Comparison of ENCODE assay signal across 8 mouse cellular contexts in genomic region chr1:178317275-178318001, GRCm38 (mm10). TPM values are rescaled to one million over a fixed set of nuclear protein-coding genes. Genes with fewer than 3 reads are reported as not detected.
A peak's percentile ranks its signal among the peaks of the same experiment; 100 is the strongest.
DNase-seq lines count a peak whose midpoint lies in the region; ATAC-seq and TF ChIP-seq lines count a peak whose summit lies in the region.

No protein-coding gene starts in this region.

- H3K4me3 ChIP-seq in heart, embryonic 13.5 days: peak overlapping the region; percentile 77
- H3K4me3 ChIP-seq in G1E (ENCODE audit: low read depth, low read length): peak overlapping the region; percentile 75
- peak overlapping the region; percentile 67 for H3K4me3 ChIP-seq in forebrain, embryonic 14.5 days (ENCODE audit: low read depth, low read length)
- peak overlapping the region; percentile 78 for H3K4me3 ChIP-seq in liver, postnatal 0 days (ENCODE audit: low read depth, low read length)

- peak overlapping the region; percentile 100 for H3K27ac ChIP-seq in heart, embryonic 13.5 days (replicated peaks)
- peak overlapping the region; percentile 99 for H3K27ac ChIP-seq in forebrain, embryonic 14.5 days (ENCODE audit: low read depth, low read length)
- peak overlapping the region; percentile 98 for H3K27ac ChIP-seq in liver, postnatal 0 days (ENCODE audit: low read depth)

- no peak for ATAC-seq in heart, embryonic 13.5 days (ENCODE audit: extremely low read depth, insufficient number of reproducible peaks, low FRiP score, low TSS enrichment)
- ATAC-seq in G1E (ENCODE audit: extremely low read depth, insufficient number of reproducible peaks, low FRiP score, poor library complexity, severe bottlenecking): no peak
- no peak for ATAC-seq in forebrain, embryonic 14.5 days
- no peak for ATAC-seq in liver, postnatal 0 days

- peak overlapping the region; percentile 96 for H3K9ac ChIP-seq in heart, embryonic 13.5 days
- peak overlapping the region; percentile 78 for H3K9ac ChIP-seq in forebrain, embryonic 14.5 days (ENCODE audit: low read length)
- H3K9ac ChIP-seq in liver, postnatal 0 days (replicated peaks): peak overlapping the region; percentile 85

- no peak for TF ChIP-seq CTCF in G1E (IDR thresholded peaks at IDR 0.05; ENCODE audit: low read depth, low read length)
- TF ChIP-seq CTCF in liver, postnatal 0 days (IDR thresholded peaks at IDR 0.05; ENCODE audit: low read depth): no peak

- peaks cover 23% of the 10 kb centered on the region for H3K36me3 ChIP-seq in heart, embryonic 13.5 days
- H3K36me3 ChIP-seq in G1E (replicated peaks): peaks cover 24% of the 10 kb centered on the region
- H3K36me3 ChIP-seq in forebrain, embryonic 14.5 days (ENCODE audit: control insufficient read depth, insufficient read depth, low read length): peaks cover 17% of the 10 kb centered on the region
- H3K36me3 ChIP-seq in liver, postnatal 0 days (replicated peaks; ENCODE audit: insufficient read depth, low read length): peaks cover 17% of the 10 kb centered on the region

- peak overlapping the region; percentile 88 for H3K4me2 ChIP-seq in heart, embryonic 13.5 days
- peak overlapping the region; percentile 67 for H3K4me2 ChIP-seq in forebrain, embryonic 14.5 days (ENCODE audit: low read length)
- peak overlapping the region; percentile 70 for H3K4me2 ChIP-seq in liver, postnatal 0 days (ENCODE audit: low read depth, low read length)

- no peak for TF ChIP-seq EP300 in liver, postnatal 0 days (IDR thresholded peaks at IDR 0.05; ENCODE audit: low read depth)

- H3K27me3 ChIP-seq in heart, embryonic 13.5 days (replicated peaks): no peaks in the 10 kb centered on the region
- H3K27me3 ChIP-seq in G1E (ENCODE audit: insufficient read depth, low read length): no peaks in the 10 kb centered on the region
- no peaks in the 10 kb centered on the region for H3K27me3 ChIP-seq in forebrain, embryonic 14.5 days (replicated peaks; ENCODE audit: control insufficient read depth, insufficient read depth, low read length)
- H3K27me3 ChIP-seq in liver, postnatal 0 days (ENCODE audit: insufficient read depth, low read length): no peaks in the 10 kb centered on the region

- DNase-seq in heart, adult 11 months: no peak
- no peak for DNase-seq in G1E (ENCODE audit: low spot score)
- peak; percentile 47 for DNase-seq in forebrain, embryonic 14.5 days (ENCODE audit: low spot score)
- DNase-seq in liver, postnatal 0 days: no peak
- no peak for DNase-seq in right cerebral cortex, postnatal 25 days
- DNase-seq in urinary bladder, postnatal 4 days (ENCODE audit: low spot score in 2 of 2): no peak
- DNase-seq in gastrocnemius, adult 18-20 months (ENCODE audit: low spot score): no peak

- H3K4me1 ChIP-seq in heart, embryonic 13.5 days: peaks cover 35% of the 10 kb centered on the region
- peaks cover 50% of the 10 kb centered on the region for H3K4me1 ChIP-seq in G1E (ENCODE audit: insufficient read depth, low read depth, low read length)
- H3K4me1 ChIP-seq in forebrain, embryonic 14.5 days (ENCODE audit: control insufficient read depth, insufficient read depth, low read length): peaks cover 15% of the 10 kb centered on the region
- H3K4me1 ChIP-seq in liver, postnatal 0 days (ENCODE audit: insufficient read depth): peaks cover 36% of the 10 kb centered on the region

- 38% methylated on average over 10 of the region's 10 CpGs for WGBS in heart, embryonic 13.5 days
- 42% methylated on average over 10 of the region's 10 CpGs for WGBS in forebrain, embryonic 14.5 days
- 26% methylated on average over 10 of the region's 10 CpGs for WGBS in liver, postnatal 0 days (ENCODE audit: insufficient replicate concordance)

- H3K9me3 ChIP-seq in heart, embryonic 13.5 days: no peaks in the 10 kb centered on the region
- no peaks in the 10 kb centered on the region for H3K9me3 ChIP-seq in G1E (replicated peaks)
- H3K9me3 ChIP-seq in forebrain, embryonic 14.5 days (replicated peaks; ENCODE audit: control insufficient read depth, low read length): no peaks in the 10 kb centered on the region
- H3K9me3 ChIP-seq in liver, postnatal 0 days (ENCODE audit: low read length): no peaks in the 10 kb centered on the region

RNA-seq across cellular contexts. Expression of gene Cox20, which starts 1.5 kb away (rescaled TPM):
- 197 and 213 TPM in 2 replicates for polyA plus RNA-seq in heart, embryonic 13.5 days (2015; fragmentation: Nextera tagmentation; extraction: Ambion mirVana)
- total RNA-seq in G1E (2014; fragmentation: Nextera tagmentation) (230 and 246 TPM in 2 replicates), G1E (2017) (135 and 179 TPM in 2 replicates)
- 11.2 and 18.4 TPM in 2 replicates for polyA plus RNA-seq in G1E (2012)
- polyA plus RNA-seq in forebrain, embryonic 14.5 days (2014; fragmentation: Nextera tagmentation; extraction: Ambion mirVana): 150 and 167 TPM in 2 replicates
- polyA plus RNA-seq in liver, postnatal 0 days (2015; fragmentation: Nextera tagmentation; extraction: Ambion mirVana): 98.3 and 109 TPM in 2 replicates
- total RNA-seq in gastrocnemius, adult 18-20 months (2021): 10 to 100 TPM; 43.1 to 45.2 TPM

RNA-seq across cellular contexts. Expression of gene Hnrnpu, which starts 20.2 kb away (rescaled TPM):
- polyA plus RNA-seq in heart, embryonic 13.5 days (2015; fragmentation: Nextera tagmentation; extraction: Ambion mirVana): 196 and 202 TPM in 2 replicates
- total RNA-seq in G1E (2014; fragmentation: Nextera tagmentation): 932 and 945 TPM in 2 replicates
- 331 and 441 TPM in 2 replicates for total RNA-seq in G1E (2017)
- 726 and 956 TPM in 2 replicates for polyA plus RNA-seq in G1E (2012)
- 284 and 334 TPM in 2 replicates for polyA plus RNA-seq in forebrain, embryonic 14.5 days (2014; fragmentation: Nextera tagmentation; extraction: Ambion mirVana)
- 106 and 132 TPM in 2 replicates for polyA plus RNA-seq in liver, postnatal 0 days (2015; fragmentation: Nextera tagmentation; extraction: Ambion mirVana)
- total RNA-seq in gastrocnemius, adult 18-20 months (2021): 100 to 1,000 TPM; 101 to 152 TPM
